Mouse (Mus musculus) heart, postnatal 0 days (tissue): ENCODE measurements around the gene Crhr1.

ENCODE experiments used
- CTCF ChIP-seq: IDR thresholded peaks from 2 replicates; pipeline ENCODE4 v1.5.1; 2016; ENCODE audit warnings: antibody characterized with exemption, control low read depth, low read depth
- EP300 ChIP-seq: IDR thresholded peaks from 2 replicates; pipeline ENCODE4 v1.6.1; 2016; ENCODE audit warnings: antibody characterized with exemption, low read depth

DNA sequence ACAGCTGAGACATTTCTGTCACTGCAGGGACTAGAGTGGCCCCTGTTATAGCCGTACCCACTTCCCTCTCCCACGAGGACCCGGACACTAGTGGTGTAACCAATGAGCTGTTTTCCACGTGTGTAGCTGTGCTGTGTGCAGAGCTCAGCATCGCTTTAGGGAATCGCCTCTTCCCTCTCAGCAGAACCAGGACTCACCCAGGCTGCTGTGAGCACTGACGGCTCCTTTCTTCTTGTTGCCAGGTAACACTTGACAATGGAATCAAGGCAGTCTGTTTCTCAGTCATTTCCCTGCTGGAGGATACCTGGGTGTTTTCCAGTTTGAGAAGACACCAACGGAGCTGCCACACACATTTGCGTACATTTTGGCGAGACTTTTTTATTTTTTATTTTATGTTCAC lies 44.1 kb upstream of the Crhr1 start:
- no peak for TF ChIP-seq CTCF
- no peak for TF ChIP-seq EP300
